Mouse (Mus musculus): ENCODE measurements around the gene Plcl1.

DNA sequence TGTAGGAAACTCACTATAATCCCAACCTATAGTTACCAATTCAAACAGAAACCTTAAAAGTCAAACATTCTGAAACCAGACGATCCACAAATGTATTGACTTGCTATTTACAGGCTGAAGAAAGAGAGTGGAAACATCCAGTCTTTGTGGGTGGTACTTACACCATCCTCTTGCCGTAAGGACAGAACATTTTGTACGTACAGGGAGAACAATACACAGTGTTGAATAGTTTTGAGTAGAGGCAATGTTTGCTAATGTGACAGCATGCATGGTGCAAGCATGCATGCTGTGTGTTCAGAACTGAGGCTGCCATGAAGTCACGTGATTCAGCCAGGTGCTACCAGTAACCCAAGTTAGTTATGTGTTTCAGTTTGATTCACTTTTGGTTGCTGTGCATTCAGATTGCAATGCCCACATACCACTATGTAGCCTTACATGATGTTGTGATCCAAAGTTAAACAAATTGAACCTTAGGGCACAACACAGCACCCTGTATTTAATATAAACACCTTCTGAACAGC is 311.6 kb downstream of the Plcl1 start:
- TF ChIP-seq CTCF (IDR thresholded peaks at IDR 0.05; ENCODE audit: insufficient read depth, low read depth, low read length) (no peak), POLR2A (IDR thresholded peaks at IDR 0.05; ENCODE audit: insufficient read depth, low read depth, low read length) (no peak)
